Mouse (Mus musculus) liver, embryonic 11.5 days (tissue): ENCODE measurements around the gene Srxn1. TPM values are rescaled to one million over a fixed set of nuclear protein-coding genes. Genes with fewer than 3 reads are reported as not detected.

Source experiments
- ATAC-seq: fragments of 200-750 bp; cut with Nextera tagmentation; replicated peaks from 2 replicates; pipeline ENCODE4 v1.8.0; 2017; ENCODE audit warnings: moderate number of reproducible peaks, mild to moderate bottlenecking, moderate TSS enrichment, moderate library complexity; ENCODE audit not compliant: low FRiP score
- DNase-seq: peaks from one replicate; pipeline ENCODE4 v3.0.0-alpha.2; 2017; ENCODE audit warnings: low spot score
- H3K27ac ChIP-seq: fragments of 300-500 bp; sonication (generic); 2 replicates; pipeline ENCODE4 v1.5.1; 2014; ENCODE audit warnings: mild to moderate bottlenecking, low read depth, low read length, control low read depth
- H3K27me3 ChIP-seq: fragments of 300-500 bp; sonication (generic); replicated peaks from 2 replicates; pipeline ENCODE4 v1.6.1; 2014; ENCODE audit warnings: low read length, mixed read lengths; ENCODE audit not compliant: control insufficient read depth, insufficient read depth
- H3K36me3 ChIP-seq: fragments of 300-500 bp; sonication (generic); 2 replicates; pipeline ENCODE4 v1.6.1; 2014; ENCODE audit warnings: mild to moderate bottlenecking, low read length, moderate library complexity, mixed read lengths; ENCODE audit not compliant: control insufficient read depth, insufficient read depth
- H3K4me1 ChIP-seq: fragments of 300-500 bp; sonication (generic); replicated peaks from 2 replicates; pipeline ENCODE4 v1.6.1; 2014; ENCODE audit warnings: low read length, mixed read lengths; ENCODE audit not compliant: control insufficient read depth, insufficient read depth
- H3K4me2 ChIP-seq: fragments of 300-500 bp; sonication (generic); 2 replicates; pipeline ENCODE4 v1.6.1; 2014; ENCODE audit warnings: mild to moderate bottlenecking, control low read depth, moderate library complexity
- H3K4me3 ChIP-seq: fragments of 300-500 bp; sonication (generic); 2 replicates; pipeline ENCODE4 v1.5.1; 2014; ENCODE audit warnings: low read depth, low read length, control low read depth
- H3K9ac ChIP-seq: fragments of 300-500 bp; sonication (generic); 2 replicates; pipeline ENCODE4 v1.6.1; 2014; ENCODE audit warnings: low read depth, low read length, control low read depth
- H3K9me3 ChIP-seq: fragments of 300-500 bp; sonication (generic); 2 replicates; pipeline ENCODE4 v1.6.1; 2016; ENCODE audit warnings: low read length, inconsistent platforms, mixed read lengths; ENCODE audit not compliant: control insufficient read depth
- WGBS: fragments of 180-500 bp; shearing (Covaris S2); extraction: QIAGEN DNeasy Blood & Tissue Kit; methylation state at CpG from one replicate; pipeline ENCODE4 v1.1.7; 2014; 5-methylcytosine and 5-hydroxymethylcytosine counted together
- polyA plus RNA-seq: library from polyadenylated mRNA; unstranded; fragments of >200 nt; fragmentation: Nextera tagmentation; extraction: Ambion mirVana; gene quantifications from 2 replicates; pipeline ENCODE4 v1.2.1, GENCODE M21; 2014

The Srxn1 gene
- polyA plus RNA-seq, 1 experiment from 2014 or later: 9.5 TPM

DNA sequence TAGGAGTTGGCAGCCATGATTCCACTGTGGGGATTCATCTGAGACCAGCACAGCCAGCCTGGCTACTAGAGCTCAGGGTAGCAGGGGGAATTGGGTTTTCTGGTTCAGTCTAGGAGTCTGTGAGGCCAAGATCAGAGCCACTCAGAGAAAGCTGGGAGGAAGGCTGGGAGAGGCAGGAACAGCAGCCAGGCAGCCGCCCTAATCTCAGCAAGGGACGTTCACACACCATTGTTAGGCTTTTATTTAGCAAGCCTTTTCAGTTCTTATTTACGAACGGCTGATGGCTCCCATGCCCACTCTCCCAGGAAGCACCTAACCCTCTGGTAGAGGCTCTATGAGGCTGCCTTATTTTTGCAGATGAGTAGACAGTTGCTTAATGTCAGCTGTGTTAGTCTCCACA is 44.6 kb downstream of the Srxn1 start:
- no peak overlapping the region for H3K27ac ChIP-seq

GRCm38 (mm10) chr2:152150373-152150772 is 45.1 kb downstream of the Srxn1 start:
- no peak overlapping the region for H3K27ac ChIP-seq
- H3K36me3 ChIP-seq: no peaks in the 10 kb centered on the region
- no peaks in the 10 kb centered on the region for H3K4me1 ChIP-seq
- H3K4me2 ChIP-seq: no peak overlapping the region
- no peak overlapping the region for H3K9ac ChIP-seq
- H3K4me3 ChIP-seq: no peak overlapping the region
- no peak for DNase-seq
- no peak for ATAC-seq
- 57% methylated on average over 6 of the region's 6 CpGs for WGBS
- H3K9me3 ChIP-seq: no peaks in the 10 kb centered on the region
- peaks cover 7% of the 10 kb centered on the region for H3K27me3 ChIP-seq

More for the DNA sequence above, 44.6 kb downstream of the Srxn1 start:
- no peak for ATAC-seq
- peaks cover 12% of the 10 kb centered on the region for H3K27me3 ChIP-seq
- H3K4me2 ChIP-seq: no peak overlapping the region
- 47% methylated on average over 4 of the region's 4 CpGs for WGBS
- H3K4me1 ChIP-seq: no peaks in the 10 kb centered on the region
- H3K4me3 ChIP-seq: no peak overlapping the region
- DNase-seq: no peak
- no peaks in the 10 kb centered on the region for H3K9me3 ChIP-seq
- H3K9ac ChIP-seq: no peak overlapping the region
- H3K36me3 ChIP-seq: no peaks in the 10 kb centered on the region

DNA sequence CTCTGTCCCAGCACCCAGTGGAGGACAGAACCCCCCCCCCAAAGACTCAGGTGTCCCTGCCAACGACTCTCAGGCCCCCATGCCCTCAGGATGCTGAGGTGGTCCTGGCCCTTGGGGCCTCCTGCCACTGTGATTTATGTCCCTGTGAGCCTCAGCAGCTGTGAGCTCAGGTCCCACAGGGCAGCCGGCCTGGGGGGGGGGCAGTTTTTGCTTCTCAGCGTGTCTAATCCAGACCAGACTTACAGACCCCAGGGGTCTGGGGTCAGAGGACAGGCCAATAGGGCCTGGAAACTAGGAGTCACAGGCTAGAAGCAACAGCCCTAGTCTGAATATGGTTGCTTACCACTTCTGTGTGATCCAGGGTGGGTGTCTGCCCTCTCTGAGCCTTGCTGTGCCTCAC is 48.0 kb downstream of the Srxn1 start:
- H3K4me2 ChIP-seq: no peak overlapping the region
- 27% methylated on average over 3 of the region's 3 CpGs for WGBS
- DNase-seq (no peak), ATAC-seq (no peak)
- no peaks in the 10 kb centered on the region for H3K27me3 ChIP-seq
- no peaks in the 10 kb centered on the region for H3K9me3 ChIP-seq
- H3K36me3 ChIP-seq: no peaks in the 10 kb centered on the region
- H3K4me3 ChIP-seq: no peak overlapping the region
- no peak overlapping the region for H3K27ac ChIP-seq
- no peaks in the 10 kb centered on the region for H3K4me1 ChIP-seq
- H3K9ac ChIP-seq: no peak overlapping the region

DNA sequence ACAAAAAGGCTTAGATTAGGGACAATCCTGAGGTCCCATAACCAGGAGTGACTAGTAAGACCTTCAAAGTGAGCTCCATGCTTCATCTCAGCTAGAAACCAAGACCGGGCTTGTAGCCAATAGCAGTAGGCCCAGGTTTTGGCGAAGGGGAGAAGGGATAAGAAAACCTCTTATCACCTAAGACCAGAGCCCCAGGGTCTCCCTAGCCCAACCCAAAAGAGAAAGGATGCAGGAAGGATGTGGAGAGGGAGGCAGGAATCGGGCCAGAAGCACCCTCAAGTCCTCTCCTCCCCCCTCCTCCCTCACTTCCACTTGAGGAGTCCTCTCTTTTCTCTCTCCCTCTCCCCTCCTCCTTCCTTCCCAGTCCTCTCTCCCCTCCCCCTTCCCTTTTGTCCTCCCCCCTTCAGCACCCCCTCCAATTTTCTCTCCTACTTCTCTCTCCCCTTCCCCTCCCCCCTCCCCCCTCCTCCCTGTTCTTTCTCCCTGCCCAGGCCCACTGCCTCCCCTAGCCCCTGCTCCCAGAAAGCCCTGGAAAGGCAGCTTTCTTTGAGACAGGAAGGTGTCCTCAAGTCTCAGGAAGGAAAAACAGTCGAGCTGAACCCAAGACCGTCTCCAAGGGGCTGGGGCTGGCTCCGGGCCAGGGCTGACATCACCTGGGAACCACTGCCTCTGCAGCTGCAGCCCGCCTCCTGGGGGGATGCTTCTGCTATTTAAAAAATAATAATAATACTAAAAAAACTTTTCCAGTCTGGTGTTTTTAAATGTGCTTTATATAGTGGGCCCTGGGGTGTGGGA is 50.3 kb downstream of the Srxn1 start:
- DNase-seq: no peak
- no peaks in the 10 kb centered on the region for H3K27me3 ChIP-seq
- no peaks in the 10 kb centered on the region for H3K9me3 ChIP-seq
- H3K4me1 ChIP-seq: no peaks in the 10 kb centered on the region
- H3K36me3 ChIP-seq: no peaks in the 10 kb centered on the region
- no peak overlapping the region for H3K4me3 ChIP-seq
- H3K9ac ChIP-seq: no peak overlapping the region
- no peak overlapping the region for H3K4me2 ChIP-seq
- H3K27ac ChIP-seq: no peak overlapping the region
- no peak; the same call in 1 of the 2 replicates for ATAC-seq
- WGBS: 32% methylated on average over 7 of the region's 7 CpGs

DNA sequence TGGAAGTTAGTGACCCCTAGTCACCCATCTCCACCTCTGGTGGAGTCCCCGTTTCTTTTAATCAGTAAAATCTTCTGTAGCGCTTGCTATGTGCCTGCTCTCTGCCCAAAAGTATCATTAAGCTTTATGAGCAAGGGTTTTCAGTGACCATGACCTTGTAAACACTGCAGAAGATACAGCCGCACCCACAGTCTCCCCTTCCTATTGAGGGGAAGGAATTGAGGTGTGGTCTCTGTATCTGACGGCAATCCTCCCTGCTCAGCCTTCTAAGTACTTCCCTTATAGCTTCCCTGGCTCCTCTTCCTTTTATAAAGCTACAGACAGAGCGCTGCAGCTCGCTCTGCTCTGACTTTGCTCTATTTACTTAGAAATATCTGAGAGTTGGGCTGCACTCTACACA is 51.2 kb downstream of the Srxn1 start:
- H3K36me3 ChIP-seq: no peaks in the 10 kb centered on the region
- no peak overlapping the region for H3K9ac ChIP-seq
- no peak overlapping the region for H3K27ac ChIP-seq
- no peaks in the 10 kb centered on the region for H3K4me1 ChIP-seq
- WGBS: 60% methylated on average over 6 of the region's 6 CpGs
- no peak for ATAC-seq
- DNase-seq: no peak
- no peaks in the 10 kb centered on the region for H3K9me3 ChIP-seq
- no peak overlapping the region for H3K4me2 ChIP-seq
- H3K4me3 ChIP-seq: no peak overlapping the region
- H3K27me3 ChIP-seq: no peaks in the 10 kb centered on the region

DNA sequence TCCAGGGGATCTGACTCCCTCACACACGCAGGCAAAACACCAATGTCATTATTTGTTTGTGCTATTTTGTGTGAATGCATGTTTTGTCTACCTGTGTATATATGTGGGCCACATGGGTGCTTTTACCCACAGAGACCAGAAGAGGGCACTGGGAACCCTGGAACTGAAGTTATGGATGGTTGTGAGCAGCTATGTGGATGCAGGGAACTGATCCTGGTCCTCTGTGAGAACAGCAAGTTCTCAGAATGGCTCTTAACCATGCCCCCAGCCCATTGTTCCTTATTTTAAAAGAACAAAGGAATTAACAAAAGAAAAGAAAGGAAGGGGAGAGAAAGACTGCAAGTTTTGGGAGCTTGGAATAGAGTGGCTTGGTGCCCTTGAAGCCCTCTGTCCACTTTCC is 54.2 kb downstream of the Srxn1 start:
- Histone ChIP-seq H3K9ac (no peak overlapping the region), H3K4me3 (no peak overlapping the region), H3K9me3 (no peaks in the 10 kb centered on the region), H3K36me3 (no peaks in the 10 kb centered on the region), H3K4me2 (no peak overlapping the region), H3K27me3 (no peaks in the 10 kb centered on the region), H3K4me1 (no peaks in the 10 kb centered on the region), H3K27ac (no peak overlapping the region)
- ATAC-seq (no peak), DNase-seq (no peak)
- WGBS: 79% methylated on average over 1 of the region's 1 CpGs

Other genes with a start within 250 kb of the Srxn1 start
- 0.32 and 0.42 TPM in 2 replicates for gene Angpt4, start 194.3 kb upstream of the Srxn1 start, polyA plus RNA-seq
- gene Fam110a, start 125.3 kb upstream of the Srxn1 start, polyA plus RNA-seq: 15.0 and 17.0 TPM in 2 replicates
- gene Slc52a3, start 109.0 kb upstream of the Srxn1 start, polyA plus RNA-seq: 1.9 and 2.2 TPM in 2 replicates
- not detected in 2 replicates for gene Scrt2, start 24.0 kb upstream of the Srxn1 start, polyA plus RNA-seq
- 2.6 and 2.8 TPM in 2 replicates for gene Tcf15, start 38.0 kb downstream of the Srxn1 start, polyA plus RNA-seq
- gene Csnk2a1, start 121.3 kb downstream of the Srxn1 start, polyA plus RNA-seq: 45.1 and 65.2 TPM in 2 replicates
- 25.1 and 25.9 TPM in 2 replicates for gene Tbc1d20, start 188.3 kb downstream of the Srxn1 start, polyA plus RNA-seq
- 104 and 105 TPM in 2 replicates for gene Rbck1, start 227.1 kb downstream of the Srxn1 start, polyA plus RNA-seq
- gene Trib3, start 238.5 kb downstream of the Srxn1 start, polyA plus RNA-seq: 13.9 and 18.1 TPM in 2 replicates